Mouse (Mus musculus): Measurements from ENCODE around the gene Zswim1. TPM values are rescaled to one million over a fixed set of nuclear protein-coding genes. Genes with fewer than 3 reads are reported as not detected.

Zswim1 gene
- polyA plus RNA-seq, 1 experiment from 2014 or later = 17.4 TPM

- H3K9ac ChIP-seq (ENCODE audit: low read length) = no peak within 1 kb of the TSS
- ATAC-seq (replicated peaks; ENCODE audit: low FRiP score, low TSS enrichment, low read depth) (no peak), DNase-seq (ENCODE audit: low spot score) (no peak)
- no peak within 1 kb of the TSS for H3K27ac ChIP-seq (ENCODE audit: low read depth)
- 66% methylated on average over 8 of the region's 8 CpGs for WGBS
- peaks cover 2% of the 10 kb centered on the region for H3K4me1 ChIP-seq (replicated peaks; ENCODE audit: control insufficient read depth, insufficient read depth, low read length)
- no peaks in the 10 kb centered on the region for H3K9me3 ChIP-seq (ENCODE audit: control insufficient read depth, low read length)
- H3K4me2 ChIP-seq (ENCODE audit: low read length) = no peak within 1 kb of the TSS
- H3K4me3 ChIP-seq (ENCODE audit: low read depth, low read length) = no peak within 1 kb of the TSS
- H3K36me3 ChIP-seq (ENCODE audit: control insufficient read depth, insufficient read depth, low read length) = no peaks in the 10 kb centered on the region
- no peaks in the 10 kb centered on the region for H3K27me3 ChIP-seq (replicated peaks; ENCODE audit: control insufficient read depth, insufficient read depth, low read length)
Observed at GRCm38 (mm10) chr2:164779481-164780086, 42.9 kb upstream of the Zswim1 start, which contains the start of gene Tnnc2. Gene Tnnc2, minus strand, starts transcription at chr2:164779967.

GRCm38 (mm10) chr2:164781876-164782275 is 40.6 kb upstream of the Zswim1 start:
- H3K4me1 ChIP-seq (replicated peaks; ENCODE audit: control insufficient read depth, insufficient read depth, low read length) = peaks cover 10% of the 10 kb centered on the region
- no peaks in the 10 kb centered on the region for H3K27me3 ChIP-seq (replicated peaks; ENCODE audit: control insufficient read depth, insufficient read depth, low read length)
- no peaks in the 10 kb centered on the region for H3K36me3 ChIP-seq (ENCODE audit: control insufficient read depth, insufficient read depth, low read length)
- H3K4me2 ChIP-seq (ENCODE audit: low read length) = no peak overlapping the region
- no peak overlapping the region for H3K9ac ChIP-seq (ENCODE audit: low read length)
- no peak for DNase-seq (ENCODE audit: low spot score)
- no peaks in the 10 kb centered on the region for H3K9me3 ChIP-seq (ENCODE audit: control insufficient read depth, low read length)
- ATAC-seq (replicated peaks; ENCODE audit: low FRiP score, low TSS enrichment, low read depth) = no peak
- H3K27ac ChIP-seq (ENCODE audit: low read depth) = no peak overlapping the region
- no peak overlapping the region for H3K4me3 ChIP-seq (ENCODE audit: low read depth, low read length)
- WGBS = 70% methylated on average over 4 of the region's 4 CpGs

GRCm38 (mm10) chr2:164783926-164784581 is 38.4 kb upstream of the Zswim1 start:
- Histone ChIP-seq H3K36me3 (ENCODE audit: control insufficient read depth, insufficient read depth, low read length) (peaks cover 3% of the 10 kb centered on the region; the same call in 1 of the 2 replicates), H3K9me3 (ENCODE audit: control insufficient read depth, low read length) (no peaks in the 10 kb centered on the region), H3K4me3 (ENCODE audit: low read depth, low read length) (no peak overlapping the region), H3K27ac (ENCODE audit: low read depth) (no peak overlapping the region), H3K27me3 (replicated peaks; ENCODE audit: control insufficient read depth, insufficient read depth, low read length) (no peaks in the 10 kb centered on the region), H3K4me2 (ENCODE audit: low read length) (no peak overlapping the region), H3K4me1 (replicated peaks; ENCODE audit: control insufficient read depth, insufficient read depth, low read length) (peaks cover 13% of the 10 kb centered on the region), H3K9ac (ENCODE audit: low read length) (no peak overlapping the region)
- no peak for ATAC-seq (replicated peaks; ENCODE audit: low FRiP score, low TSS enrichment, low read depth)
- no peak for DNase-seq (ENCODE audit: low spot score)
- WGBS = 73% methylated on average over 7 of the region's 7 CpGs

DNA sequence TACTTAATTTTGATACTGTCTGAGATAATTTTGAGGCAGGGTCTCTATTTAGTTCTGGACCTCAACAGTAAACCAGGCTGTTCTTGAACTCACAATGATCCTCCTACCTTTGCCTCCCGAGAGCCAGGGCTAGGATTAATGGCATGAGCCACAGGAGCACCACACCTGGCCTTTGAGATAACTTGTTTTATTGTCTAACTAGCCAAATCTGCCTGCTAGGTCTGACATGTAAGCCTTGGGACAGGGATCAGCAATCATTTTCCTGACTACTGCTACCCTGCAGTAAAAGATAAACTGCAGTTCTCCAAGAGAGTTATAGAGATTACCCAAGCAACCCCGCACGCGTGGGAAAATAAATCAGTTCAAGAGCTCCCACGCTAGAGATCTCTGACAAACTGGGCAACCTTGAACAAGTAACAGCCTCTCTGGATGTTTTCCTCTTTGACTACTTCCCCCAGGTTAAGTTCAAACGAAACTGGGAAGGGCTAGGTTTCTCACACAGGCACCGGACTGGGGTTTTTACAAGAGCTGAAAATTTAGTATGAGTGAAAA is 37.5 kb upstream of the Zswim1 start:
- Histone ChIP-seq H3K36me3 (ENCODE audit: control insufficient read depth, insufficient read depth, low read length) (peaks cover 8% of the 10 kb centered on the region), H3K27ac (ENCODE audit: low read depth) (peak overlapping the region; percentile 87), H3K9me3 (ENCODE audit: control insufficient read depth, low read length) (no peaks in the 10 kb centered on the region), H3K9ac (ENCODE audit: low read length) (peak overlapping the region; percentile 69), H3K27me3 (replicated peaks; ENCODE audit: control insufficient read depth, insufficient read depth, low read length) (no peaks in the 10 kb centered on the region), H3K4me2 (ENCODE audit: low read length) (peak overlapping the region; percentile 81), H3K4me3 (ENCODE audit: low read depth, low read length) (peak overlapping the region; percentile 70), H3K4me1 (replicated peaks; ENCODE audit: control insufficient read depth, insufficient read depth, low read length) (peaks cover 13% of the 10 kb centered on the region)
- ATAC-seq (replicated peaks; ENCODE audit: low FRiP score, low TSS enrichment, low read depth) = no peak
- no peak for DNase-seq (ENCODE audit: low spot score)
- 4% methylated on average over 7 of the region's 7 CpGs for WGBS

GRCm38 (mm10) chr2:164785481-164786387 is 36.8 kb upstream of the Zswim1 start, which contains the start of gene Snx21:
Gene Snx21, plus strand, starts transcription at chr2:164785823.
- Histone ChIP-seq H3K4me3 (ENCODE audit: low read depth, low read length) (peak within 1 kb of the TSS; percentile 70), H3K4me1 (replicated peaks; ENCODE audit: control insufficient read depth, insufficient read depth, low read length) (peaks cover 13% of the 10 kb centered on the region), H3K4me2 (ENCODE audit: low read length) (peak within 1 kb of the TSS; percentile 81), H3K27me3 (replicated peaks; ENCODE audit: control insufficient read depth, insufficient read depth, low read length) (no peaks in the 10 kb centered on the region), H3K9ac (ENCODE audit: low read length) (peak within 1 kb of the TSS; percentile 69), H3K36me3 (ENCODE audit: control insufficient read depth, insufficient read depth, low read length) (peaks cover 15% of the 10 kb centered on the region), H3K27ac (ENCODE audit: low read depth) (peak within 1 kb of the TSS; percentile 87), H3K9me3 (ENCODE audit: control insufficient read depth, low read length) (no peaks in the 10 kb centered on the region)
- ATAC-seq (replicated peaks; ENCODE audit: low FRiP score, low TSS enrichment, low read depth) (peak; percentile 91), DNase-seq (ENCODE audit: low spot score) (peak; percentile 94)
- under 1% methylated on average over 81 of the region's 89 CpGs for WGBS

DNA sequence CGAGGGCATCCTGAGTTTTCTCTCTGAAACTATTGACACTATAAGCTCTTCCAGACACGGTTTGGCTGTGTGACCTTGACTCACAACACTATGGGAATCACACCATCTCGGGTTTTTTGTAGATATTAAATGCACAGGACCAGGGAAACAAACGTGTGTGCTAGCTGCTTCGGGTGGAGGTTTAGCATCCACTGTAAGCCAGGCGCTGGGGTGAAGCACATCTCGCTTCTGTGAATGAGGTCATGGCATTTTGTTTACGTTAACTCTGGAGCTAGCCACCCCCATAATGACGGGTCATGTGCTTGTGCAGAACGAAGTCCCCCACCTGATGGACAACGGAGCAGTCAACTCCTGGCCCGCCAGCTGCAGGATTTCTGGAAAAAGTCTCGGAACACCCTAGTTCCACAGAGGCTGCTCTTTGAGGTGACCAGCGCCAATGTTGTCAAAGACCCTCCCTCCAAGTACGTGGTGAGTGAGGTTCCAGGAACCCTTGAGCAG is 36.0 kb upstream of the Zswim1 start:
- ATAC-seq (replicated peaks; ENCODE audit: low FRiP score, low TSS enrichment, low read depth) (peak; percentile 9), DNase-seq (ENCODE audit: low spot score) (no peak)
- Histone ChIP-seq H3K4me3 (ENCODE audit: low read depth, low read length) (peak overlapping the region; percentile 70), H3K9ac (ENCODE audit: low read length) (peak overlapping the region; percentile 69), H3K9me3 (ENCODE audit: control insufficient read depth, low read length) (no peaks in the 10 kb centered on the region), H3K27me3 (replicated peaks; ENCODE audit: control insufficient read depth, insufficient read depth, low read length) (no peaks in the 10 kb centered on the region), H3K4me1 (replicated peaks; ENCODE audit: control insufficient read depth, insufficient read depth, low read length) (peaks cover 13% of the 10 kb centered on the region), H3K27ac (ENCODE audit: low read depth) (peak overlapping the region; percentile 87), H3K36me3 (ENCODE audit: control insufficient read depth, insufficient read depth, low read length) (peaks cover 22% of the 10 kb centered on the region), H3K4me2 (ENCODE audit: low read length) (peak overlapping the region; percentile 81)
- 5% methylated on average over 15 of the region's 15 CpGs for WGBS

DNA sequence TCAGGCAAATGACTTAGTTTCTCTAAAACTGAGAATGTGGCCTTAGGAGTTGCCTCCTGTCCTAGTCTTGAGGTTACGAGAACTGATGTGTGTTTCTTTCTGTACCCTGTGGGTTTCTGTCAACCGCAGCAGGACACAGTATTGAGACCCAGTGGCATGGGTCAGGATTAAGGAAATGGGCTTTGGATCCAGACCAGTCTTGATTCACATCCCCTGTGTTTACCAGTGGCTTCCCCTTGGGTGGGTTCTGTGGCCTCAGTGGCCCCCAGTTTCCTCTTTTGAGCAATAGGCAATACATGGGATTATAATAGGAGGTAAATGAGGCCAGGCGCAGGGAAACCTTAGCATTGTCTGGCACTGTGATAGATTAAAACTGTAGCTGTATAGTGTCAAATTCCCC is 35.5 kb upstream of the Zswim1 start:
- WGBS = 83% methylated on average over 3 of the region's 3 CpGs
- Histone ChIP-seq H3K4me2 (ENCODE audit: low read length) (peak overlapping the region; percentile 81), H3K27ac (ENCODE audit: low read depth) (no peak overlapping the region), H3K9me3 (ENCODE audit: control insufficient read depth, low read length) (no peaks in the 10 kb centered on the region), H3K9ac (ENCODE audit: low read length) (no peak overlapping the region; the same call in 1 of the 2 replicates), H3K27me3 (replicated peaks; ENCODE audit: control insufficient read depth, insufficient read depth, low read length) (no peaks in the 10 kb centered on the region), H3K4me1 (replicated peaks; ENCODE audit: control insufficient read depth, insufficient read depth, low read length) (peaks cover 13% of the 10 kb centered on the region), H3K36me3 (ENCODE audit: control insufficient read depth, insufficient read depth, low read length) (peaks cover 28% of the 10 kb centered on the region), H3K4me3 (ENCODE audit: low read depth, low read length) (peak overlapping the region; percentile 70)
- ATAC-seq (replicated peaks; ENCODE audit: low FRiP score, low TSS enrichment, low read depth) (no peak), DNase-seq (ENCODE audit: low spot score) (no peak)

GRCm38 (mm10) chr2:164787779-164788178 is 34.7 kb upstream of the Zswim1 start:
- Histone ChIP-seq H3K27ac (ENCODE audit: low read depth) (no peak overlapping the region), H3K4me1 (replicated peaks; ENCODE audit: control insufficient read depth, insufficient read depth, low read length) (peaks cover 13% of the 10 kb centered on the region), H3K9me3 (ENCODE audit: control insufficient read depth, low read length) (no peaks in the 10 kb centered on the region), H3K4me3 (ENCODE audit: low read depth, low read length) (no peak overlapping the region), H3K36me3 (ENCODE audit: control insufficient read depth, insufficient read depth, low read length) (peaks cover 35% of the 10 kb centered on the region), H3K27me3 (replicated peaks; ENCODE audit: control insufficient read depth, insufficient read depth, low read length) (no peaks in the 10 kb centered on the region), H3K4me2 (ENCODE audit: low read length) (no peak overlapping the region), H3K9ac (ENCODE audit: low read length) (no peak overlapping the region)
- WGBS = 85% methylated on average over 10 of the region's 10 CpGs
- no peak for ATAC-seq (replicated peaks; ENCODE audit: low FRiP score, low TSS enrichment, low read depth)
- DNase-seq (ENCODE audit: low spot score) = no peak
